Mouse (Mus musculus) frontal cortex, adult 2 months (tissue): ENCODE measurements around the gene Serinc5. TPM values are rescaled to one million over a fixed set of nuclear protein-coding genes. Genes with fewer than 3 reads are reported as not detected.

Experiments
- DNase-seq, 2 experiments: peaks; one replicate each; pipeline ENCODE4 v3.0.0; 2022; ENCODE audit warnings: low spot score in 1 of 2; ENCODE audit errors: extremely low spot score in 1 of 2
- polyA plus RNA-seq: library from polyadenylated mRNA; depleted of rRNA; stranded (reverse); fragments of >200 nt; gene quantifications from 2 replicates; pipeline ENCODE4 v1.2.3, GENCODE M21; 2012; rRNA removed

Serinc5 gene
- polyA plus RNA-seq, 1 experiment = 75.2 TPM

DNA sequence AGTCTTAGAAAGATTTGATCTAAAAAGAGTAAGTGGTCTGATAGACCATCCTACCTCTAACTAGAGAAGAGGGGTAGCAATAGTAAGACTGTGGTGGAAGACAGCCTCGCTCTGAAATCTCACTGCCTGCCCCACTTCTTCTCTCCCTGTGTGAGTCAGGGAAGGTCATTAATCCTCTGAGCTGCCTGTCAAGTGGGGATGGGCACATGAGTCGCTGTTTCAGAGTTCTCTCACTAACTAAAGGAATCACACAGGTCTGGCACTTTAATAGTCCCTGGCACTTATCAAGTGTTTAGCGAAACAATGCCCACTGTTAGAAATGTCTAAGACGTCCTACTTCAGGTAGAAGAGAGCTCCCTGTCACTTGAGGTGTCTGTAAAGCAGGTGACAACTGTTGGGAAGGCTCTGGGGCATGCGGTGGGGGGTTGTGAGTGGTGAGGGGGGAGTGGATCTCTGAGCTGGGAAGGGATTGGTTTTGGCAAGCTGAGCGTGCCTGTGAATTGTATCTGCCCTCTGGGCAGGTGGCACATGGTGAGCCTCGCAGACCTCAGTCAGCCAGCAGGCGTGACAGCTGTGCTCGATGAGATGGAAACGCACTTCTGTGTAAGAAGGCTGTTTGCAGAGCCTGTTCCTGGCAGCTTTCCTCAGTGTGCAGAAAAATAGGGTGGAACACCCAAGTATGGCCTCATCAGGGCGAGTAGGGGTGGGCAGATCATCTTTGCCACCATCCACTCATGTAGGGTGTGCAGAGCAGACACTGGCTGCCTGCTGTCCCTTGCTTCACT, 125.8 kb downstream of the Serinc5 start:
- no peak for DNase-seq

DNA sequence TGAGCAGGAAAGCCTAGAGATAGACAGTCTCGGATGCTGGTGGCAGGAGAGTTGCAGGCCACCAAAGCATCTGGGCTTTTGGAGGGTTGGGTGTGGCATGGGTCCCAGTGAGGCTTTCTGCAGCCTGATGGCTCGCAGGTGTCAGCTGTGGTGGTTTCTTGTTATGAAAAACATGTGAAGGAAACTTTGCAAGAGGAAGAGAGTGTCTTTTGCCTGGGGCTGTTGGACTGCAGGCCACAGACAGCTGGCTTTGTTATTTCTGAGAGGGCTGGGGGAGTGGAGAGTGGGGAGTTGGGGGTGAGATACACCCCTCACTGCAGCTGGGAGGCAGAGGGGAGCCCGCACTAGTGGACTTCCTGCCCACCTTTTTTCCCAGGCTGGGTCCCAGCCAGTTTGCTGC, 127.9 kb downstream of the Serinc5 start:
- no peak for DNase-seq

DNA sequence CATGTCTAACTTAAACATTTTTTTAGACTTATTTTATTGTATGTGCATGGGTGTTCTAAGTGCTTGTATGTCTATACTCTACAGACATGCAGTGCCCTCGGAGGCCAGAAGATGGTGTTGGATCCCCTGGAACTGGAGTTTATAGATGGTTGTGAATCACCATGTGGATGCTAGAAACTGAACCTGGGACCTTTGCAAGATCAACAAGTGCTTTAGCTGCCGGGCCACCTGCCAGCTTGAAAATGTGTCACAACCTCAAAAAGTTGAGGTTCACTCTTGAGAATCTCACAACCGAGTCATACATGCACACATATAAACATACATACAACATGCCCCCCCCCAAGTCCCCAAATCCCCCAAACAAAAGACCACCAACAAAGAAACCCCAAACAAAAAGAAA, 129.0 kb downstream of the Serinc5 start:
- DNase-seq = no peak

DNA sequence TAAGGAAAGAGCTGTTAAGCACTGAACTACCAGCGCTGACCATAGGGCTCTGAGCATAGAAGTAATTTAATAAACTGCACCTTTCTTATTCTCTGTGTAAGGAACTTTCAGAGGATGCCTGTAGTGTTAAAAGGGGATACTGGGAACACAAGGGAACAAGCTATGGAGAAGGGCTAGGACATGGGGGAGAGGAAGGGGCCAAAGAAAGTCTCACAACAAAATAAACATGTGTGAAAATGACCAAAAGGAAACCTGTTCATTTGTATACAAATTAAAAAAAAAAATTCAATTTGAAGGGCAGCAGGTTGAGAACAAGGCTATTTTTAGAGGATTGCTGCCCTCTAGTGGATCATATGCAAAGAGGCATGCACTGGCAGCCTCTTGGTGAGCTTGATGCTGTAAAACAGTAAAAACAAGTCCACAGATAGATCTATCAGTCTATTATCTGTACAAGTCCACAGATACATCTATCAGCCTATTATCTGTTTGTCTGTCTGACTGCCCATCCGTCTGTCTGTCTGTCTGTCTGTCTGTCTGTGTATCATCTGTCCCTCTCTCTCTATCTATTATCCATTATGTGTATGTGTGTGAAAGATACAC, 129.9 kb downstream of the Serinc5 start:
- peak in 1 of 2 experiments; percentile 78 for DNase-seq

DNA sequence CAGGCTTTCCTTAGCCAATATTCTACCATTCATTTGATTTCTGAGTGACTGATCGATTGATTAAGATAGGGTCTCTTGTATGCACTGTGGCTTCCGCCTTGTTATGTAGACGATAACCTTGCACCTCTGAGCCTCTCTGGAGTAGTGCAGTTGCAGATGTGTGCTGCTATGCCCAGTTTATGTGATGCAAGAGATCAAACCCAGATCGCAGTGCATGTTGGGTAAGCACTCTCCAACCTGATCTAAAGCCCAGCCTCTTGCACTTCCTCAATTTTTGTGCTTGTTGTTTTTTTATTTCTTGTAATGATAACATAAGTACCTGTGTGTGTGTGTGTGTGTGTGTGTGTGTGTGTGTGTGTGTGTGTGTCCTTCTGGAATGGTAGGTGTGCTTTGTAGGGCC, 132.0 kb downstream of the Serinc5 start:
- no peak for DNase-seq

DNA sequence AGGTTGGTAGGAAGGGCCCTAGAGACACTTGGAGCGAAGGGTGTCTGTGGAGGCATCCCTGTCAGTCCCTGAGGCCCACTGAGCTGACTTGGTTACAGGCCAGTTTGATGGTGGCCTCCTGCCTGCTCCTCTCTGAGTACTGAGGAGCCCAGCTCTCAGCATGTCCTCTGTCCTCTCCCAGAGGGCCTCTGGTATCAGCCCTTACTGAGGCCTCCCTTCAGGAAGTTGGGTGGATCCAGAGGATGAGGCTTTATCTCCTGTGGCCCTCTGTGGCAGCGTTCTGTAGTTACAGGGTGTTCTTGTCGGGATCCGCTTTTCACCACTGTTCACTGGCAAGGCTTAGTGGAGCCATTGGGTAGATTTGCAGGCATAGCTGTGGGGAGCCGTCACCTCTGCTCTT, 132.4 kb downstream of the Serinc5 start:
- DNase-seq = no peak

DNA sequence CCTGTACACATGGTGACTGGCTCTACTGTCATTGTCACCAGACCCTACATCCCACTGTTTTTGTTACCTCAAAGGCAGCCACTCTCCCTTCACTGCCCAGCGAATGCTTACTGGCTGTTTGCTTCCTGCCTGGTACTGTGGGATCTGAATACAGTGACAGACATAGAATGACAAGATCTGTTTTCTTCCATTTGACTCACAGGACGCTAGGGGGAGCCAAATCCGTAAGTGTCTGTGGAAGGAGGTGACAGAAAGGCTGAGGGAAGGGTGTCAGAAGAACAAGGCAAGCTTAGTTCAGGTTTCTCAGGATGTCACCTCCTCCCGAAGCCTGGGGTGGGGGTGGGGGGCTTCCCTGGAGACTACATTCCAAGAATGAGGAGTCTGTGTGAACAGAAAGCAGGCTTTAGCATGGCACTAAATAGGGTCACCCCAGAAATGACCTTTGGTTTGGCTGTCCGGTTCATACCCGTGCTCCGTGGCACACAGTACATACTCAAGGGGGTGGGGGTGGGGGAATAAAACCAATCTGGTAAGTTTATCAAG, 140.2 kb downstream of the Serinc5 start:
- DNase-seq = peak in 1 of 2 experiments; percentile 87

DNA sequence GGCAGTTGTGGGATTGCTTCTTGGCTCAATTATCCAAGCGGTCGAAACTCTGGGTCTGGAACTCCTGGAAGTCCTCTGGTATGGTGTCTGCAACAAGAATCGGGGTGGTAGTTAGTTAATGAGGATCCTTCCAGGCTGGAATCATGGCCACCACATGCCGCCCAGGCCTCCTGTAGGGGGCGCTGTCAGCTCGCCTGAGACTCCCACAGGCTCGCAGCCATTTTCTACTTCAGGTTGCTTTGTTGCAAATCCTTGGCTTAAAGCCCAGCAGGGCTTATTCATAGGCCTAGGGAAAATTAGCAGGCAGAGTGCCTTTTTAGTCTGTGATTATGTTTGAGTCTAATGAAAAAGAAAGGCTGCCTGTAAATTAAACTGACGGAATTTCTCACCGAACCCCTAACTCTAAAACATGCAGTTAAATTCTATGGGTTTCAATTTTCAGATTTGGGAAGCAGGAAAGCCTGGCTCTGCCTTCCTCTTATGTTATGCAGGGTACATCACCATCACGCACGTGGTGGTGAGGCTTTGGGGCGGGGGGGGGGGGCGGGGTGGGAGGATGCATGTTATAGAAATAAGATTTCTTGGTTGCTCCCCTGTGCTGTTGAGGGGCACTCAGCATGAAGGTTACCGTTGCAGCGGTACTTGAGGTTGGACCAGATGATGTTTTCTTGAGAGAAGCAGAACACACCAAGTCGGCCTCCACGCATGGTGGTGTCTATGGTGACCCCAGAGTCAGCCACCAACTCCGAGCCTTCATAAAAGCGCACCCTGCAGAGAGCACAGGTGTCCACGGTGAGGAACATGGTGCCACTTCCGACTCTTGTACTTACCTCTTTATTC, 141.1 kb downstream of the Serinc5 start:
- peak; percentile 93 to 98 for DNase-seq

DNA sequence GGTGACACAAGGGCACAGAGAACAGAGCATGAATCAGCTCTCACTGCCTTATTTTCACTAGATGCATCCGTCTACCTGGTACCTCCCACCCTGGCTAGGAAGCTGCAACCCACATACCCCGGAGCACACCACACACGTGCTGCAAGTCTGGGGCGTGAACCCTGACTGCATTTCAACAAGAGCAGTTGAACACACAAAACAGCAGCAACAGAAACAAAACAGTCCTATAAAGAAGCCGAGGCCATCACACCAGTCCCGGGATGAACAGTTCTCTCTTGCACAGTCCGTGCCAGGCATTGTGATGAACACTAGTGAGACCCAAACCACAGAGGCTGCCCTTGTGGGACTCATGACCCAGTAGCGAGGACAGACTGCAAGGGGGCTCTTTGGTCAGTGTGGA, 142.8 kb downstream of the Serinc5 start:
- DNase-seq = no peak

DNA sequence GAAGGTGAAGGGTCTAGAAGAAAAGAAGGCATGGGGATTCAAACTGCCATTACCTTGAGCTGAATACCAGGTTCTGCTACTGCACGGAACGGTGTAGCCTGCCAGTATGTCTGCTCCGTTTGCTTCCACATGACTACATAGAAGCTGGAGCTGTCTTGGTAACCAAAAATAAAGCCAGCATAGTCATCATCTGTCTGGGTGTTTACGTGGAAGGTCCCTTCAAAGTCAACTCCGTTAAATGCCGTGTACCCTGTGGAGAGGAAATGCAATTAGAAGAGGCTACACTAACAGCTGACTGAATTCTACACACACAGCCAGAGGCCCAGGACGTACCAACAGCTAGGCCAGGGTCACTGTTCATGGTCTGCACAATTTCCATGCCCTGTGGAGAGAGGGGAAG, 144.1 kb downstream of the Serinc5 start:
- DNase-seq = no peak

DNA sequence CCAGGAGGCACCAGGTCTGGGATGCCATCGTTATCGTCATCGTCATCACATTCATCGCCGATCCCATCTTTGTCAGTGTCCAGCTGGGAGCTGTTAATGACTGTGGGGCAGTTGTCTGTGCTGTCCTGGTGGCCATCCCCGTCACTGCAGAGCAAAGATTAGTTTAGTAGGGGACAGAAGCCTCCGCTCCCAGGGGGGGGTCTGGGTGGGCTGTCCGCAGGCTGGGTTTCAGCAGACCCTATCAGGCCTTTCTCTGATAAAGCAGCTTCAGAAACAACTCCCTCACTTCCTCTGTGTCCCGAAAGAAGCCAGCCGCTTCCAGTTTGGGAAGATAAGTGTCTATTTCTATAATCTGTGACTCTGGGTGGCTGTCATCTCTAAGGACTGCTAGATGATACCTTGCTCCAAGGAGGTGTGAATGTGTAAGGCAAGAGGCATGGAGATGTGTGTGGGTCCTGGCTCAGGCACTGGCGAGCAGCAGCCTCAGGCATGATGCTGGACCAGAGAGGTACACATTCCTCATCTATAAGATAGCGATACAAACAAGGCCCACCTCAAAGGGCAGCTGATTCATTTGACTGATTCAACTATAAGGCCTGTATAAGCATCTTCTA, 147.2 kb downstream of the Serinc5 start:
- DNase-seq = no peak

DNA sequence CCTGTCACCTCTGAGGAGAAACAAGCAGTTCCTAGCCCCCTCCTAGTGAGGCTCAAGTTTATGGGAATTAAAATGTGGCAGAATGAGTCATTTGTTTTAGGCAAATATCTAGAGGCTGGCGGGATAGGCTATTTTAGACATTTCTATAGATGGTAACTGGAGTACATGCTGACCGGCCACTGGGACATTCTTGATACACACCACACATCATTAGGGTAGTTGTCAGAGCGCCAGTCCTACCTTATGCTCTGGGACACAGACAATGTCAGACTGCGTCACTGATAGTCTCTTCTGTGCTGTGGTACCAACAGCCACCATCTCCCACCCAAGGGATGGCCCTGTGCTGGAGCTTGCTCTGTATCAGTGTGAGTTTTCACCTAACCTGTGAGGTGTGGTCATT, 148.2 kb downstream of the Serinc5 start:
- no peak for DNase-seq

DNA sequence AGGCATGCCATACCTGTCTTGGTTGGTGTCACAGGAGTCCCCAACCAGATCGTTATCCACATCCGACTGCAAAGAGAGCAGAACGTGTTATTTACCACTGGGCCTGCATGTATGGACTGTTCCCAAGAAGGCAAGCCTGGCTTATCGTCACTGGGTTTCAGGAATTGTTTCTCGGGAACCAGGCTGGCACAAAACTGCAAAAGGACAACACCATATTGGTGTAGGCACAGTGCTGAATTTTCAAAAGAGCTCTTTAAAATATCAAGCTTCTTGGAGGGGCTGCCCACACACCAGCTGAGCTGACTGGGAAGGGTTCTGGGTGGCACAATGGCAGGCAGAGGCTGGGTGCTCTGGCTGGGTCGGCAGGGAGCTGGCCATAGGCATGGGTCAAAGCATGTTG, 149.6 kb downstream of the Serinc5 start:
- peak; percentile 45 to 64 for DNase-seq

Other genes with a start within 250 kb of the Serinc5 start
- gene Ankrd34b, start 185.2 kb upstream of the Serinc5 start, polyA plus RNA-seq = 7.9 and 8.6 TPM in 2 replicates
- gene Fam151b, start 127.1 kb upstream of the Serinc5 start, polyA plus RNA-seq = 9.7 and 12.1 TPM in 2 replicates
- 13.0 and 14.4 TPM in 2 replicates for gene Zfyve16, start 80.2 kb upstream of the Serinc5 start, polyA plus RNA-seq
- not detected in 2 replicates for gene Spz1, start 34.9 kb upstream of the Serinc5 start, polyA plus RNA-seq
- gene Thbs4, start 183.7 kb downstream of the Serinc5 start, polyA plus RNA-seq = 2.5 and 3.7 TPM in 2 replicates
- 23.2 and 27.7 TPM in 2 replicates for gene Mtx3, start 233.7 kb downstream of the Serinc5 start, polyA plus RNA-seq